Mouse (Mus musculus) heart, postnatal 25 days (tissue): ENCODE data around the gene Ace. TPM values are rescaled to one million over a fixed set of nuclear protein-coding genes. Genes with fewer than 3 reads are reported as not detected.

Experiments
- DNase-seq: peaks from one replicate; pipeline ENCODE4 v3.0.0; 2022; ENCODE audit warnings: low spot score
- intact Hi-C: fragments of 180-260 bp; cut with DNase I; formaldehyde crosslinking; loops from one replicate; pipeline ENCODE4 v1.15.1; 2025
- total RNA-seq, 2 experiments: library from RNA; stranded (reverse); gene quantifications; 2 replicates each; pipeline ENCODE4 v1.2.3; 2021

Ace gene
- total RNA-seq, 2 experiments from 2014 or later: 25.2 to 26.9 TPM

GRCm38 (mm10) chr11:105944770-105945672 lies 22.7 kb upstream of the Ace start:
- intact Hi-C loops: no loop called here

GRCm38 (mm10) chr11:105946694-105947154 lies 21.0 kb upstream of the Ace start:
- intact Hi-C loops: loop anchor here (2.0 kb wide), 1 partner anchor 20 kb away; the partner anchor contains the start of gene Ace
- DNase-seq: no peak

More at GRCm38 (mm10) chr11:105944770-105945672, 22.7 kb upstream of the Ace start:
- DNase-seq: peak; percentile 70

GRCm38 (mm10) chr11:105948255-105948654 lies 19.5 kb upstream of the Ace start:
- intact Hi-C loops: no loop called here
- no peak for DNase-seq

- DNase-seq: no peak
- intact Hi-C loops: no loop called here
Observed at GRCm38 (mm10) chr11:105950519-105950918, 17.2 kb upstream of the Ace start.

GRCm38 (mm10) chr11:105951601-105952044 lies 16.1 kb upstream of the Ace start:
- intact Hi-C loops: no loop called here
- DNase-seq: no peak

- DNase-seq: no peak
- intact Hi-C loops: no loop called here
Observed at GRCm38 (mm10) chr11:105952111-105952510, 15.6 kb upstream of the Ace start.

GRCm38 (mm10) chr11:105952911-105953386 lies 14.8 kb upstream of the Ace start, which contains the start of gene Cyb561:
Gene Cyb561 (minus strand): TSS chr11:105953336.
- intact Hi-C loops: no loop called here
- DNase-seq: no peak

GRCm38 (mm10) chr11:105953402-105953801 lies 14.3 kb upstream of the Ace start:
- intact Hi-C loops: no loop called here

GRCm38 (mm10) chr11:105955815-105956430 lies 11.8 kb upstream of the Ace start:
- no peak for DNase-seq

More at GRCm38 (mm10) chr11:105953402-105953801, 14.3 kb upstream of the Ace start:
- DNase-seq: peak; percentile 73

GRCm38 (mm10) chr11:105957501-105957900 lies 10.2 kb upstream of the Ace start:
- intact Hi-C loops: no loop called here
- no peak for DNase-seq

More at GRCm38 (mm10) chr11:105955815-105956430, 11.8 kb upstream of the Ace start:
- intact Hi-C loops: no loop called here

GRCm38 (mm10) chr11:105958566-105958965 lies 9.2 kb upstream of the Ace start:
- intact Hi-C loops: no loop called here
- DNase-seq: no peak

- DNase-seq: peak; percentile 60
- intact Hi-C loops: no loop called here
Observed at GRCm38 (mm10) chr11:105959355-105959754, 8.4 kb upstream of the Ace start.

GRCm38 (mm10) chr11:105964691-105965090 lies 3.1 kb upstream of the Ace start:
- no peak for DNase-seq
- intact Hi-C loops: no loop called here

GRCm38 (mm10) chr11:105966288-105966687 lies 1.5 kb upstream of the Ace start:
- no peak for DNase-seq
- intact Hi-C loops: loop anchor here (2.0 kb wide), 1 partner anchor 19 kb away; no protein-coding TSS in a partner anchor

GRCm38 (mm10) chr11:105968948-105969347 lies 1.2 kb downstream of the Ace start:
- no peak for DNase-seq
- intact Hi-C loops: no loop called here

- intact Hi-C loops: no loop called here
- DNase-seq: no peak
Observed at GRCm38 (mm10) chr11:105969516-105969915, 1.8 kb downstream of the Ace start.

- no peak for DNase-seq
Observed at GRCm38 (mm10) chr11:105974593-105974992, 6.8 kb downstream of the Ace start.

GRCm38 (mm10) chr11:105975050-105975449 lies 7.3 kb downstream of the Ace start:
- DNase-seq: no peak
- intact Hi-C loops: no loop called here

More at GRCm38 (mm10) chr11:105974593-105974992, 6.8 kb downstream of the Ace start:
- intact Hi-C loops: no loop called here

GRCm38 (mm10) chr11:105975636-105976035 lies 7.9 kb downstream of the Ace start:
- DNase-seq: no peak
- intact Hi-C loops: no loop called here

GRCm38 (mm10) chr11:105978232-105978631 lies 10.5 kb downstream of the Ace start:
- intact Hi-C loops: no loop called here
- DNase-seq: no peak
